9 mouse cellular contexts compared by ENCODE assay signal in the genomic region with DNA sequence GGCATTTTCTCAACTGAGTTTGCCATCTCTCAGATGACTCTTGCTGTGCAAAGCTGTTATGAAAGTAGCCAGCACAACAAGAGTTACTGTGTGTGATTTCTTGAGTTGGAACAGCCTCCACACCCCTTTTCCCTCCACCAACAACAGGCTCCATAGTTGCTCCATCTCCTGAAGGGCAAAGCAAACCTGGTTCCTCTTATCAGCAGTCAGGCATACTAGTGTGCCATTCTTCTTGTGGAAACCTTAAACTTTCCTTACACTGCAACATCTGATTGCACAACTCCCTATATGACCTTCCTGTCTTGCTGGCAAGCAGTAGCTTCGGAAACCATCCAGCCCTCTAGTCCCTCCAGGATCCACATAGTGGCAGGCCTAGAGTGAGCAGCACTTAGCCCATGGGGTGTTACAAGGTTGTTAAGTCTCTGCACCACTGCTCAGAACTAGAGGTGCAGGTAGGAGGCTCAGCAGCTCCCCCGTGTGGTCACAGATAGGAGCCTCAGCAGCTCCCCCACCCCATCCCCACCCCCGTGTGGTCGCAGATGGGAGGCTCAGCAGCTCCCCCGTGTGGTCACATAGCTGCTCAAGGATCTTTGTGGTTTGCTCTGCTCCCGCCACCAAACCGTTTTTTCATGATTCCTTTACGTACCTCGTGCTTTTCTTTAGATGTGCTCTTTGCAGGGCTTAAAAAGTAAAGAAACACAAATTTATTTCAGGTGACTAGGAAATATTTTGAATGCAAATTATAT. TPM values are rescaled to one million over a fixed set of nuclear protein-coding genes. Genes with fewer than 3 reads are reported as not detected.
DNase-seq lines count a peak whose midpoint lies in the region; ATAC-seq and TF ChIP-seq lines count a peak whose summit lies in the region.
"Had no signal": no experiment of that assay in that cellular context is flagged by ENCODE, and none has a peak within 500 bp of the region (broad histone marks: within the 10 kb centered on the region; RNA-seq: fewer than 3 reads in every experiment).

No protein-coding gene starts in this region.

- H3K9me3 ChIP-seq in forebrain, embryonic 13.5 days (replicated peaks): no peaks in the 10 kb centered on the region

- TF ChIP-seq CTCF in olfactory bulb, adult 2 months (IDR thresholded peaks at IDR 0.05; ENCODE audit: insufficient read depth, low read depth, low read length): peak; percentile 65
- peak; percentile 94 for TF ChIP-seq CTCF in thymus, adult 2 months (IDR thresholded peaks at IDR 0.05; ENCODE audit: borderline replicate concordance, control insufficient read depth, extremely low read depth, insufficient read depth, low read length, poor library complexity)

- DNase-seq in ES-CJ7 (ENCODE audit: low read depth, low spot score): peak; percentile 74
- DNase-seq in c-Kit-positive CD71-positive TER-119-negative erythroid progenitor cells, embryonic 14.5 days (ENCODE audit: low read depth): peak; percentile 73
- peak; percentile 5 for DNase-seq in heart, postnatal 25 days (ENCODE audit: low spot score)
- DNase-seq in large intestine, adult 2 months (ENCODE audit: low read depth, low spot score): peak; percentile 63
- peak; percentile 57 to 69 for DNase-seq in lung, adult 18-20 months
- DNase-seq in thymus, adult 2 months: peak; percentile 89

- 14% methylated on average over 9 of the region's 9 CpGs for WGBS in forebrain, embryonic 13.5 days
- 18% methylated on average over 9 of the region's 9 CpGs for WGBS in large intestine, adult 2 months
- WGBS in olfactory bulb, adult 2 months: 13% methylated on average over 9 of the region's 9 CpGs
- 10% methylated on average over 9 of the region's 9 CpGs for WGBS in thymus, adult 2 months

- H3K27ac ChIP-seq in forebrain, embryonic 13.5 days: no peak overlapping the region
- H3K27ac ChIP-seq in olfactory bulb, adult 2 months (ENCODE audit: insufficient read depth, low read depth, low read length): no peak overlapping the region
- H3K27ac ChIP-seq in thymus, adult 2 months (ENCODE audit: control insufficient read depth, insufficient read depth, low read length): no peak overlapping the region
- H3K27ac ChIP-seq: macrophage had no signal

- H3K9ac ChIP-seq in forebrain, embryonic 13.5 days: no peak overlapping the region

- peak; percentile 95 for ATAC-seq in forebrain, embryonic 13.5 days

- TF ChIP-seq POLR2A in olfactory bulb, adult 2 months (IDR thresholded peaks at IDR 0.05; ENCODE audit: insufficient read depth, low read depth, low read length): no peak
- TF ChIP-seq POLR2A in thymus, adult 2 months (IDR thresholded peaks at IDR 0.05; ENCODE audit: control insufficient read depth, extremely low read depth, insufficient read depth, low read length, poor library complexity): no peak

- no peak overlapping the region for H3K4me2 ChIP-seq in forebrain, embryonic 13.5 days

- no peak overlapping the region for H3K4me3 ChIP-seq in forebrain, embryonic 13.5 days
- no peak overlapping the region for H3K4me3 ChIP-seq in olfactory bulb, adult 2 months (ENCODE audit: insufficient read depth, low read depth, low read length)
- no peak overlapping the region for H3K4me3 ChIP-seq in thymus, adult 2 months (ENCODE audit: control insufficient read depth, insufficient read depth, low read length)

- no peaks in the 10 kb centered on the region for H3K27me3 ChIP-seq in forebrain, embryonic 13.5 days
- no peaks in the 10 kb centered on the region for H3K27me3 ChIP-seq in thymus, adult 2 months (ENCODE audit: control insufficient read depth, insufficient read depth, low read length)

- intact Hi-C loops in heart, postnatal 25 days (cut with DNase I): loop anchor here (5.0 kb wide), 1 partner anchor 37 kb away; no protein-coding TSS in a partner anchor

- no peaks in the 10 kb centered on the region for H3K4me1 ChIP-seq in forebrain, embryonic 13.5 days
- H3K4me1 ChIP-seq in olfactory bulb, adult 2 months (ENCODE audit: control insufficient read depth, insufficient read depth, low read length): no peaks in the 10 kb centered on the region
- no peaks in the 10 kb centered on the region for H3K4me1 ChIP-seq in thymus, adult 2 months (replicated peaks; ENCODE audit: control insufficient read depth, insufficient read depth, low read length)

- H3K36me3 ChIP-seq in forebrain, embryonic 13.5 days (ENCODE audit: poor library complexity, severe bottlenecking): no peaks in the 10 kb centered on the region
- H3K36me3 ChIP-seq in thymus, adult 2 months (ENCODE audit: control insufficient read depth, insufficient read depth, low read length): no peaks in the 10 kb centered on the region

RNA-seq across cellular contexts. Expression of a gene that starts 25.6 kb away (rescaled TPM):
- polyA plus RNA-seq in forebrain, embryonic 13.5 days (2015; fragmentation: Nextera tagmentation; extraction: Ambion mirVana): not detected in 2 replicates
- total RNA-seq in heart, postnatal 25 days (2021): not detected
- polyA plus RNA-seq in large intestine, adult 2 months (2012; rRNA removed): 0.34 TPM in 1 of 2 replicates, not detected in the other
- polyA plus RNA-seq in olfactory bulb, adult 2 months (2012; ENCODE audit: insufficient read depth, insufficient read length, low replicate concordance, missing spikeins): not detected in 2 replicates
- polyA plus RNA-seq in thymus, adult 2 months (2012; rRNA removed): not detected in 2 replicates
- polyA plus RNA-seq: macrophage had no signal

RNA-seq across cellular contexts. Expression of a gene that starts 52.0 kb away (rescaled TPM):
- polyA plus RNA-seq in forebrain, embryonic 13.5 days (2015; fragmentation: Nextera tagmentation; extraction: Ambion mirVana): 8.7 TPM in 2 replicates
- 10 to 100 TPM; 21.9 to 27.7 TPM for total RNA-seq in heart, postnatal 25 days (2021)
- polyA plus RNA-seq in large intestine, adult 2 months (2012; rRNA removed): 30.1 and 56.7 TPM in 2 replicates
- not detected in 2 replicates for polyA plus RNA-seq in olfactory bulb, adult 2 months (2012; ENCODE audit: insufficient read depth, insufficient read length, low replicate concordance, missing spikeins)
- polyA plus RNA-seq in thymus, adult 2 months (2012; rRNA removed): 26.4 and 26.5 TPM in 2 replicates

Comparison
In these comparisons a context has a peak if more than half of its experiments do, and no peak if none do; other contexts are left out.
1. DNase-seq: peak in every context shown above with its lines; median percentile 89 in thymus, adult 2 months; 74 in ES-CJ7; 73 in c-Kit-positive CD71-positive TER-119-negative erythroid progenitor cells, embryonic 14.5 days; 63 in large intestine, adult 2 months; 63 in lung, adult 18-20 months; 5 in heart, postnatal 25 days.